ENCODE assay signal across 40 mouse cellular contexts in the genomic region with DNA sequence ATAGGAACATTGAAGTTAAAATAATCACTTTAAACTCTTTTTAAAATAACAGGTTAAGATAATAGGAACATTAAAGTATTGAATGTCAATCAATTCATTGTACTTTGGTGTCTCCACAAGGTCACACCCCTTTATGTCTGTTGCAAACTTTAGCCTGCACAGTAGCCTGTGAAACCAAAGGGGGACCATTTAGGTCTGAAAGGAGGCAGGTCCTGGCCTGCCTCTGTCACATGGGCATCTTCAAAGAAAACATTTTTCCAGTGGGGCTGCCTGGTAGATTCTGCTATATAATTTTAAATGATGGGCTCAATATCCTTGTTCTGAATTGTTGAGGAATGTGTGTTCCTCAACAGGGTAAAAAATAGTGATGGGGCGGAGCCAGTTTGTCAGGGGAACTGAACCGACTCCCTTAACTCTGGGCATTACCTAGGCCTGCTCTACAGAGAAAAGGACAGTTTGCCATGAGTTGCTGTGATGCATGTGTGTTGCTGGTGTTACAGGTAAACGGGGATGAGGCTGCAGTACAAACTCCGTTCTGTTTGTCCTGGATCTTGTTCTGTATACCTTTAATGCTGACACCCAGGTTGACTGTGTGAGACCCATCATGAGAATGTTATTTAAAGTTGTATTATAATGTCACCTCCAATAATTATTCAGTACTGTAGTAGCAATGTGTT. TPM values are rescaled to one million over a fixed set of nuclear protein-coding genes. Genes with fewer than 3 reads are reported as not detected.
"Had no signal": no experiment of that assay in that cellular context is flagged by ENCODE, and none has a peak within 500 bp of the region (broad histone marks: within the 10 kb centered on the region; RNA-seq: fewer than 3 reads in every experiment).

No protein-coding gene starts in this region.

- H3K9me3 ChIP-seq: heart, embryonic 10.5 days; heart, embryonic 12.5 days; heart, embryonic 13.5 days; heart, embryonic 15.5 days; hindbrain, embryonic 10.5 days; hindbrain, embryonic 12.5 days; hindbrain, embryonic 13.5 days; hindbrain, embryonic 15.5 days; intestine, embryonic 15.5 days; kidney, embryonic 15.5 days had no signal

- H3K27ac ChIP-seq: heart, embryonic 10.5 days; heart, embryonic 13.5 days; heart, embryonic 15.5 days; hindbrain, embryonic 10.5 days; hindbrain, embryonic 12.5 days; hindbrain, embryonic 13.5 days; hindbrain, embryonic 14.5 days; hindbrain, embryonic 15.5 days; hindbrain, postnatal 0 days; intestine, embryonic 15.5 days; kidney, embryonic 15.5 days; kidney, postnatal 0 days; layer of hippocampus, adult 2 months had no signal

- DNase-seq: heart, postnatal 10 days; heart, postnatal 14 days; heart, postnatal 36 days; heart, postnatal 4 days; kidney, adult 11 months; kidney, adult 18-20 months; kidney, adult 2 months; kidney, adult 8-10 months; kidney, adult 9 months; kidney, postnatal 10 days; kidney, postnatal 14 days; kidney, postnatal 25 days; kidney, postnatal 36 days; kidney, postnatal 4 days; layer of hippocampus, adult 9-11 months; layer of hippocampus, postnatal 36 days had no signal

- H3K27me3 ChIP-seq: heart, embryonic 12.5 days; heart, embryonic 13.5 days; heart, embryonic 15.5 days; hindbrain, embryonic 12.5 days; hindbrain, embryonic 13.5 days; hindbrain, embryonic 15.5 days; intestine, embryonic 15.5 days; kidney, embryonic 15.5 days had no signal

- H3K4me1 ChIP-seq: hindbrain, embryonic 10.5 days; hindbrain, embryonic 12.5 days; hindbrain, embryonic 13.5 days; hindbrain, embryonic 15.5 days; kidney, embryonic 15.5 days had no signal

- H3K4me2 ChIP-seq: heart, embryonic 11.5 days; heart, embryonic 12.5 days; heart, embryonic 13.5 days; heart, embryonic 15.5 days; hindbrain, embryonic 12.5 days; hindbrain, embryonic 13.5 days; hindbrain, embryonic 14.5 days; hindbrain, embryonic 15.5 days; intestine, embryonic 15.5 days; kidney, embryonic 15.5 days had no signal

- H3K4me3 ChIP-seq: heart, embryonic 10.5 days; heart, embryonic 12.5 days; heart, embryonic 13.5 days; heart, embryonic 15.5 days; hindbrain, embryonic 10.5 days; hindbrain, embryonic 12.5 days; hindbrain, embryonic 13.5 days; hindbrain, embryonic 15.5 days; intestine, embryonic 15.5 days; kidney, embryonic 15.5 days; layer of hippocampus, adult 2 months had no signal

- H3K36me3 ChIP-seq: heart, embryonic 15.5 days; hindbrain, embryonic 15.5 days; intestine, embryonic 15.5 days had no signal

- H3K9ac ChIP-seq: heart, embryonic 12.5 days; heart, embryonic 13.5 days; heart, embryonic 15.5 days; hindbrain, embryonic 12.5 days; hindbrain, embryonic 13.5 days; hindbrain, embryonic 14.5 days; hindbrain, embryonic 15.5 days; intestine, embryonic 15.5 days; kidney, embryonic 15.5 days had no signal

- ATAC-seq: hindbrain, embryonic 16.5 days; hindbrain, postnatal 0 days; intestine, embryonic 15.5 days; intestine, embryonic 16.5 days; intestine, postnatal 0 days had no signal

RNA-seq across cellular contexts. Expression of gene Muc13, which starts 22.9 kb away (rescaled TPM):
- total RNA-seq: hindbrain, postnatal 0 days; layer of hippocampus, adult 18-20 months; layer of hippocampus, adult 2 months; layer of hippocampus, adult 8-10 months; layer of hippocampus, postnatal 14 days; layer of hippocampus, postnatal 25 days; layer of hippocampus, postnatal 36 days had no signal
- polyA plus RNA-seq: heart, embryonic 14.5 days; heart, postnatal 0 days; hindbrain, embryonic 13.5 days; hindbrain, embryonic 14.5 days; hindbrain, embryonic 16.5 days; kidney, postnatal 0 days had no signal
